Mouse (Mus musculus): Measurements from ENCODE around the gene M1ap.

M1ap gene

GRCm38 (mm10) chr6:82934616-82935230 is 12.0 kb upstream of the M1ap start:
- in situ Hi-C loops (cut with MboI) = no loop called here

- in situ Hi-C loops (cut with MboI) = no loop called here
These were observed 7.4 kb upstream of the M1ap start, which contains the start of gene Sema4f for GRCm38 (mm10) chr6:82939167-82939912. Gene Sema4f, minus strand, starts transcription at chr6:82939769.

GRCm38 (mm10) chr6:82940765-82941164 is 5.9 kb upstream of the M1ap start:
- in situ Hi-C loops (cut with MboI) = no loop called here

GRCm38 (mm10) chr6:82945750-82946149 is 952 bp upstream of the M1ap start:
- in situ Hi-C loops (cut with MboI) = no loop called here

- in situ Hi-C loops (cut with MboI) = no loop called here
These were observed 10.0 kb downstream of the M1ap start for GRCm38 (mm10) chr6:82956553-82957251.

GRCm38 (mm10) chr6:82961664-82962063 is 15.0 kb downstream of the M1ap start:
- in situ Hi-C loops (cut with MboI) = no loop called here

- in situ Hi-C loops (cut with MboI) = no loop called here
These were observed 22.8 kb downstream of the M1ap start for GRCm38 (mm10) chr6:82969249-82970084.

- in situ Hi-C loops (cut with MboI) = no loop called here
These were observed 24.3 kb downstream of the M1ap start for GRCm38 (mm10) chr6:82971031-82971430.

- in situ Hi-C loops (cut with MboI) = no loop called here
These were observed 40.8 kb downstream of the M1ap start for GRCm38 (mm10) chr6:82987411-82987971.

GRCm38 (mm10) chr6:82993696-82994095 is 47.0 kb downstream of the M1ap start:
- in situ Hi-C loops (cut with MboI) = no loop called here

GRCm38 (mm10) chr6:82994372-82994771 is 47.7 kb downstream of the M1ap start:
- in situ Hi-C loops (cut with MboI) = no loop called here

- in situ Hi-C loops (cut with MboI) = no loop called here
These were observed 50.1 kb downstream of the M1ap start for GRCm38 (mm10) chr6:82996740-82997315.

GRCm38 (mm10) chr6:82997511-82998102 is 50.9 kb downstream of the M1ap start:
- in situ Hi-C loops (cut with MboI) = no loop called here

GRCm38 (mm10) chr6:82998326-82998725 is 51.6 kb downstream of the M1ap start:
- in situ Hi-C loops (cut with MboI) = no loop called here

GRCm38 (mm10) chr6:82999986-83000385 is 53.3 kb downstream of the M1ap start:
- in situ Hi-C loops (cut with MboI) = loop anchor here (10.0 kb wide), 1 partner anchor 75 kb away; the partner anchor contains the start of genes Pcgf1 and Tlx2

- in situ Hi-C loops (cut with MboI) = loop anchor here (10.0 kb wide), 1 partner anchor 72 kb away; the partner anchor contains the start of genes Pcgf1 and Tlx2
These were observed 56.4 kb downstream of the M1ap start for GRCm38 (mm10) chr6:83003082-83003481.

- in situ Hi-C loops (cut with MboI) = loop anchor here (10.0 kb wide), 1 partner anchor 71 kb away; the partner anchor contains the start of genes Pcgf1 and Tlx2
These were observed 57.1 kb downstream of the M1ap start for GRCm38 (mm10) chr6:83003850-83004249.

- in situ Hi-C loops (cut with MboI) = loop anchor here (10.0 kb wide), 1 partner anchor 70 kb away; the partner anchor contains the start of genes Pcgf1 and Tlx2
These were observed 57.6 kb downstream of the M1ap start for GRCm38 (mm10) chr6:83004309-83004708.

- in situ Hi-C loops (cut with MboI) = loop anchor here (10.0 kb wide), 1 partner anchor 70 kb away; the partner anchor contains the start of genes Pcgf1 and Tlx2
These were observed 58.2 kb downstream of the M1ap start for GRCm38 (mm10) chr6:83004872-83005271.

GRCm38 (mm10) chr6:83005444-83006011 is 58.8 kb downstream of the M1ap start:
- in situ Hi-C loops (cut with MboI) = loop anchor here (10.0 kb wide), 1 partner anchor 69 kb away; the partner anchor contains the start of genes Pcgf1 and Tlx2

All from mature B cell (primary cell).